Mouse (Mus musculus): Measurements from ENCODE around the gene Ets1. TPM values are rescaled to one million over a fixed set of nuclear protein-coding genes. Genes with fewer than 3 reads are reported as not detected.

The Ets1 gene
- polyA plus RNA-seq, 1 experiment from 2014 or later, result 21.7 TPM

GRCm38 (mm10) chr9:32709764-32710734, 74.0 kb downstream of the Ets1 start:
- 0 out of 2 replicates have a peak, but pooled peaks cover 3% of the 10 kb centered on the region for H3K27me3 ChIP-seq (ENCODE audit: control insufficient read depth, insufficient read depth, low read length)

DNA sequence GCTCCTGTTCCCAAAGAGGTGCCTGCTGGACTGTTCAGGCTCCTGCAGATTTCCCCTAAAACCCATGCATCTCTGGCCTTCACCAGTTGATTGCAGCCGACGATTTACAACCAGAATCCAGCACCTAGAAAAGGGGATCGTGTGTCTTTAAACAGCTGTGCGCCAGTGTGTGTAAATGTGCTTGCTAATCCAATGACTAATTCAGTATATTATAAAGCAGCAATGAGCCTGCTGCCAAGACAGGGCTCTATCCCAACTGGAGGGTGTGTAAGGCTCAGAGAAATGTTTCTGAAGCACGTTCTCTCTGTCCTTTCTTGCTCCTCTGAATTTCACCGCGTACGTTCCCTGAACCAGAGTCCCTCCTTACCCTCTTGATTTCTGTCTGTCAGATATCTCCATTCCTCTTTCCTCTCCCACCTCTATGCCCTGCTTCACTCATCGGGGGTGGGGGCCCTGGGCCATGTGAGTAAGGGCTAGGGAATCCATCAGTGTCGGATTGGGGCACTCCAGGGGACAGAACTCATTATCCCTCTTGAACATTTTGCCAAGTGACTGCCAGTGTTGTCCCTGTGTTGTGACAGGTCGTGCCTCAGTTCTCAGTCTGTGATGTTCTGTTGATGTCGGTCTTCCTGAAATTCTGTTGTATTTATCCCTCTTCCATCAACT, 75.1 kb downstream of the Ets1 start:
- no peak for ATAC-seq (ENCODE audit: low FRiP score)
- no peaks in the 10 kb centered on the region for H3K36me3 ChIP-seq (ENCODE audit: control insufficient read depth, insufficient read depth, low read length)
- WGBS, result 83% methylated on average over 12 of the region's 12 CpGs

More at GRCm38 (mm10) chr9:32709764-32710734, 74.0 kb downstream of the Ets1 start:
- ATAC-seq (ENCODE audit: low FRiP score) (no peak), DNase-seq (ENCODE audit: low spot score, missing footprints) (no peak)
- Histone ChIP-seq H3K27ac (ENCODE audit: low read depth, low read length) (no peak overlapping the region), H3K4me3 (ENCODE audit: low read depth, low read length) (no peak overlapping the region), H3K4me2 (no peak overlapping the region), H3K36me3 (ENCODE audit: control insufficient read depth, insufficient read depth, low read length) (no peaks in the 10 kb centered on the region), H3K9ac (ENCODE audit: low read length) (no peak overlapping the region), H3K9me3 (ENCODE audit: control insufficient read depth, low read length) (no peaks in the 10 kb centered on the region), H3K4me1 (ENCODE audit: control insufficient read depth, insufficient read depth, low read length) (no peaks in the 10 kb centered on the region)
- WGBS, result 83% methylated on average over 17 of the region's 17 CpGs

GRCm38 (mm10) chr9:32711768-32712167, 75.7 kb downstream of the Ets1 start:
- Histone ChIP-seq H3K27ac (ENCODE audit: low read depth, low read length) (no peak overlapping the region), H3K36me3 (ENCODE audit: control insufficient read depth, insufficient read depth, low read length) (no peaks in the 10 kb centered on the region), H3K4me2 (no peak overlapping the region), H3K9me3 (ENCODE audit: control insufficient read depth, low read length) (no peaks in the 10 kb centered on the region), H3K27me3 (ENCODE audit: control insufficient read depth, insufficient read depth, low read length) (0 out of 2 replicates have a peak, but pooled peaks cover 3% of the 10 kb centered on the region), H3K4me3 (ENCODE audit: low read depth, low read length) (no peak overlapping the region), H3K4me1 (ENCODE audit: control insufficient read depth, insufficient read depth, low read length) (peaks cover 7% of the 10 kb centered on the region), H3K9ac (ENCODE audit: low read length) (no peak overlapping the region)
- ATAC-seq (ENCODE audit: low FRiP score), result no peak
- 93% methylated on average over 4 of the region's 4 CpGs for WGBS
- DNase-seq (ENCODE audit: low spot score, missing footprints), result peak; percentile 80

More for the DNA sequence above, 75.1 kb downstream of the Ets1 start:
- Histone ChIP-seq H3K9ac (ENCODE audit: low read length) (no peak overlapping the region), H3K4me3 (ENCODE audit: low read depth, low read length) (no peak overlapping the region), H3K4me2 (no peak overlapping the region), H3K27ac (ENCODE audit: low read depth, low read length) (no peak overlapping the region), H3K4me1 (ENCODE audit: control insufficient read depth, insufficient read depth, low read length) (peaks cover 5% of the 10 kb centered on the region), H3K9me3 (ENCODE audit: control insufficient read depth, low read length) (no peaks in the 10 kb centered on the region), H3K27me3 (ENCODE audit: control insufficient read depth, insufficient read depth, low read length) (0 out of 2 replicates have a peak, but pooled peaks cover 3% of the 10 kb centered on the region)
- no peak for DNase-seq (ENCODE audit: low spot score, missing footprints)

DNA sequence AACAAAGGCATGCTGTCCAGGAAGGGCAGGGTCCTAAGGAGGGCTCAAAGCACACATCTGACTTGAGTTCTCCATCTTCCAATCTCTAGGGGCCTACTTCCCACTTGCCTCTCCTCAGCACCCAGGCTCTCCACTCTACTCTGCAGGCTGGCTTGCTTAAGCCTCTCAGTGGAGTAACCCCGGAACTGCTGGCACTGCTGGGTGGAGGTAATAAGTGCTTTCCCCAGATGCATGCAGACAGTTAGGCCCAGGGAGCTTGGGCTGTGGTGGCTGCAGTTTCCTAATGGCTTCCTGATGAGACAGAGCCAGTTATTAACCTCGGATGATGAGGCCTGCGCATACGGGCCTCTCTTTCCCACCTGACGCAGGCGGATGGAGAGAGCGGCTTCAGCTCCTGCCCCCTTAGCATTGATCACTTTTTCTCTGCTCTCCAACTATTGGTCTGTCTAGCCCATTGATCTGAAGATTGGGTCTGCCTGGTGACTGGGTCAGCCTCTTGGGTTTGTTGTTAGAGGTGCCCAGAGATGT, 76.4 kb downstream of the Ets1 start:
- Histone ChIP-seq H3K9ac (ENCODE audit: low read length) (no peak overlapping the region), H3K9me3 (ENCODE audit: control insufficient read depth, low read length) (no peaks in the 10 kb centered on the region), H3K27ac (ENCODE audit: low read depth, low read length) (no peak overlapping the region), H3K36me3 (ENCODE audit: control insufficient read depth, insufficient read depth, low read length) (no peaks in the 10 kb centered on the region), H3K4me3 (ENCODE audit: low read depth, low read length) (no peak overlapping the region), H3K27me3 (ENCODE audit: control insufficient read depth, insufficient read depth, low read length) (0 out of 2 replicates have a peak, but pooled peaks cover 3% of the 10 kb centered on the region), H3K4me1 (ENCODE audit: control insufficient read depth, insufficient read depth, low read length) (peaks cover 7% of the 10 kb centered on the region), H3K4me2 (no peak overlapping the region)
- DNase-seq (ENCODE audit: low spot score, missing footprints) (no peak), ATAC-seq (ENCODE audit: low FRiP score) (no peak)
- 88% methylated on average over 7 of the region's 7 CpGs for WGBS

- Histone ChIP-seq H3K4me1 (ENCODE audit: control insufficient read depth, insufficient read depth, low read length) (peaks cover 7% of the 10 kb centered on the region), H3K27me3 (ENCODE audit: control insufficient read depth, insufficient read depth, low read length) (0 out of 2 replicates have a peak, but pooled peaks cover 3% of the 10 kb centered on the region)
- WGBS, result 83% methylated on average over 1 of the region's 1 CpGs
These were observed 77.1 kb downstream of the Ets1 start for GRCm38 (mm10) chr9:32713106-32713505.

DNA sequence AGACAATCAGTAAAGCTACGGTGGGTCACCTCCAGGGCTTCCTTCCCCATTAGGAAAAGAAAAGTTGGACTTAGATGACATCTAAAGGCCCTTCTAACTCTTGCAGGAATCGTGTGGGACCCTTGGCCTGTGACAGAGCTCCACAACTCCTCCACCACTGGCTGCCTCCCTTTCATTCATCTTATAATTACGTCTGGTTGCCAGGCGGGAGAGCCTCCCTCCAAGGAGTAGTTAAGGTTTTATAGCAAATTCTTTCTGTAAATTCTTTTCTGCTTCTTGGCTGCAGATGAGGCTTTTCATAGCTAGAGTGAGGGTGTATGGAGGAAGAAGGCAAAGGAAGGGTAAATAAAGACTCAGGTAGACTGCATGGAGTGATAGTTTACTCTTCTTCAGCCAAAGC, 77.8 kb downstream of the Ets1 start:
- H3K27ac ChIP-seq (ENCODE audit: low read depth, low read length), result no peak overlapping the region
- H3K27me3 ChIP-seq (ENCODE audit: control insufficient read depth, insufficient read depth, low read length), result 0 out of 2 replicates have a peak, but pooled peaks cover 3% of the 10 kb centered on the region
- no peak overlapping the region for H3K4me2 ChIP-seq
- H3K4me3 ChIP-seq (ENCODE audit: low read depth, low read length), result no peak overlapping the region
- H3K36me3 ChIP-seq (ENCODE audit: control insufficient read depth, insufficient read depth, low read length), result no peaks in the 10 kb centered on the region
- no peak overlapping the region for H3K9ac ChIP-seq (ENCODE audit: low read length)
- ATAC-seq (ENCODE audit: low FRiP score), result no peak
- no peaks in the 10 kb centered on the region for H3K9me3 ChIP-seq (ENCODE audit: control insufficient read depth, low read length)
- DNase-seq (ENCODE audit: low spot score, missing footprints), result no peak
- peaks cover 7% of the 10 kb centered on the region for H3K4me1 ChIP-seq (ENCODE audit: control insufficient read depth, insufficient read depth, low read length)
- WGBS, result 80% methylated on average over 4 of the region's 4 CpGs

More at GRCm38 (mm10) chr9:32713106-32713505, 77.1 kb downstream of the Ets1 start:
- DNase-seq (ENCODE audit: low spot score, missing footprints) (no peak), ATAC-seq (ENCODE audit: low FRiP score) (no peak)
- Histone ChIP-seq H3K4me2 (no peak overlapping the region), H3K27ac (ENCODE audit: low read depth, low read length) (no peak overlapping the region), H3K9ac (ENCODE audit: low read length) (no peak overlapping the region), H3K4me3 (ENCODE audit: low read depth, low read length) (no peak overlapping the region), H3K36me3 (ENCODE audit: control insufficient read depth, insufficient read depth, low read length) (no peaks in the 10 kb centered on the region), H3K9me3 (ENCODE audit: control insufficient read depth, low read length) (no peaks in the 10 kb centered on the region)

DNA sequence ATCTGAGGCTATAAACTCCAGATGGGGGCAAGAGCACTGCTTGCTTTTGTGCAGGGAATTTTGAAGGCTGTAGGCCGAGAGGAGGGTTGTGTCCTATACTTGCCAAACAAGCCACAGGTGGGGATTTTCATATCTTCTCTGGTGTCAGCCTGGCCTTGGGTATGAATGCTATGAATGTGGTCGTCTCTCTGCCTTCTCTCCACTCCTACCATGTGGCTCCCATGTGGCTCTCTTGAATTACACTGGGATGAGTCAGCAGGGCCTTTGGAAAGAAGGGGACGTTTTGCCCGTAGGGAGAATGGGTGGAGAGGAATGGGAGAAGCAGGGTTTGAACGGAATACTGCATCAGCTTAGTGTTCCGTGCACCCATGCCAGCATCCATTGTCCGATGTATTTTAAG, 78.5 kb downstream of the Ets1 start:
- Histone ChIP-seq H3K4me2 (no peak overlapping the region), H3K4me3 (ENCODE audit: low read depth, low read length) (no peak overlapping the region), H3K27me3 (ENCODE audit: control insufficient read depth, insufficient read depth, low read length) (0 out of 2 replicates have a peak, but pooled peaks cover 3% of the 10 kb centered on the region), H3K9me3 (ENCODE audit: control insufficient read depth, low read length) (no peaks in the 10 kb centered on the region), H3K36me3 (ENCODE audit: control insufficient read depth, insufficient read depth, low read length) (no peaks in the 10 kb centered on the region), H3K9ac (ENCODE audit: low read length) (no peak overlapping the region), H3K27ac (ENCODE audit: low read depth, low read length) (no peak overlapping the region), H3K4me1 (ENCODE audit: control insufficient read depth, insufficient read depth, low read length) (peaks cover 7% of the 10 kb centered on the region)
- ATAC-seq (ENCODE audit: low FRiP score), result no peak
- 77% methylated on average over 7 of the region's 7 CpGs for WGBS
- peak; percentile 80 for DNase-seq (ENCODE audit: low spot score, missing footprints)

DNA sequence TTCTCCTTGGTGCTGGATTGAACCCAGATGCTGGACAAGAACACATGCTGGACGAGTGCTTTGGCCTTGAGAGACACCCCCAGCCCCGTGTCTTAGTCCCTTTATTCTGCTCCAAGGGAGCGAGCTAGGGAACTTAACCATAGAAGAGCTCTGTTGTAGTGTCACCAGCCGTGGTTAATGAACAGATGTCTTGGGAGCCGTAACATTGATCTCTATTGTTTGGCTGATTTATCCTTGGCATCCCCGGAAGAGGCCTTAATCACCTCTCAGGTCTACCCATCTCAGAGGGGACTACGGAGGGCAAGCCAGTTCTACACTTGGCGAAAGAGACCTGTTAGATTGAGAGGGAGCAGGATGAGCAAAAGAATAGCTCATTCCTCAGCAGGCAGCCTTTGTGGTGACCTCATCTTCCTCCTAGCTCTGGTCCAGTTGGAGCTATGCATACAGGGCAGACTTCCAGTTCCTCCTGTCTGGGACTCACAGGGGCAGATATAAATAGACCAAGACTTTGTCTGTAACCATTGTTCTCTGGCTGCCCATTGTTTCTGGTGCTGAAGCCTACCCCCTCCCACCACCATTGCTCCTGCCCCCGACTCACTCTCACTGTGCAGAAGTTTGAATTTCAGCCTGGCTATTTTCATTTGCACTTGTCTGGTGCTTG, 79.9 kb downstream of the Ets1 start:
- Histone ChIP-seq H3K27ac (ENCODE audit: low read depth, low read length) (no peak overlapping the region), H3K27me3 (ENCODE audit: control insufficient read depth, insufficient read depth, low read length) (0 out of 2 replicates have a peak, but pooled peaks cover 3% of the 10 kb centered on the region), H3K4me1 (ENCODE audit: control insufficient read depth, insufficient read depth, low read length) (peaks cover 7% of the 10 kb centered on the region), H3K9ac (ENCODE audit: low read length) (no peak overlapping the region), H3K36me3 (ENCODE audit: control insufficient read depth, insufficient read depth, low read length) (no peaks in the 10 kb centered on the region), H3K4me2 (no peak overlapping the region), H3K9me3 (ENCODE audit: control insufficient read depth, low read length) (no peaks in the 10 kb centered on the region), H3K4me3 (ENCODE audit: low read depth, low read length) (no peak overlapping the region)
- DNase-seq (ENCODE audit: low spot score, missing footprints) (peak; percentile 84), ATAC-seq (ENCODE audit: low FRiP score) (peak; percentile 63; the same call in 1 of the 2 replicates)
- 14% methylated on average over 9 of the region's 9 CpGs for WGBS

All from midbrain, embryonic 11.5 days (tissue).